Mouse (Mus musculus) forebrain, embryonic 11.5 days (tissue): ENCODE data around the gene Hoxc6. TPM values are rescaled to one million over a fixed set of nuclear protein-coding genes. Genes with fewer than 3 reads are reported as not detected.
A peak's percentile ranks its signal among the peaks of the same experiment; 100 is the strongest.

Source experiments
- ATAC-seq: fragments of 200-750 bp; cut with Nextera tagmentation; replicated peaks from 2 replicates; pipeline ENCODE4 v1.8.0; 2017; ENCODE audit warnings: moderate TSS enrichment; ENCODE audit not compliant: low FRiP score
- DNase-seq: peaks from one replicate; pipeline ENCODE4 v3.0.0-alpha.2; 2017; ENCODE audit warnings: low spot score
- H3K27ac ChIP-seq: fragments of 300-500 bp; sonication (generic); 2 replicates; pipeline ENCODE4 v1.5.1; 2014; ENCODE audit warnings: low read depth, low read length
- H3K27me3 ChIP-seq: fragments of 300-500 bp; sonication (generic); 2 replicates; pipeline ENCODE4 v1.6.1; 2014; ENCODE audit warnings: mild to moderate bottlenecking, low read length, mixed read lengths; ENCODE audit not compliant: control insufficient read depth, insufficient read depth
- H3K36me3 ChIP-seq: fragments of 300-500 bp; sonication (generic); 2 replicates; pipeline ENCODE4 v1.6.1; 2014; ENCODE audit warnings: mild to moderate bottlenecking, low read length, moderate library complexity, mixed read lengths; ENCODE audit not compliant: control insufficient read depth, insufficient read depth
- H3K4me1 ChIP-seq: fragments of 300-500 bp; sonication (generic); replicated peaks from 2 replicates; pipeline ENCODE4 v1.6.1; 2014; ENCODE audit warnings: low read length, mixed read lengths; ENCODE audit not compliant: control insufficient read depth, insufficient read depth
- H3K4me2 ChIP-seq: fragments of 300-500 bp; sonication (generic); 2 replicates; pipeline ENCODE4 v1.6.1; 2014; ENCODE audit warnings: low read depth, mild to moderate bottlenecking, low read length, moderate library complexity, mixed read lengths; ENCODE audit not compliant: severe bottlenecking
- H3K4me3 ChIP-seq: fragments of 300-500 bp; sonication (generic); 2 replicates; pipeline ENCODE4 v1.5.1; 2014; ENCODE audit warnings: low read depth, low read length
- H3K9ac ChIP-seq: fragments of 300-500 bp; sonication (generic); 2 replicates; pipeline ENCODE4 v1.6.1; 2014; ENCODE audit warnings: low read length
- H3K9me3 ChIP-seq: fragments of 300-500 bp; sonication (generic); 2 replicates; pipeline ENCODE4 v1.6.1; 2016; ENCODE audit warnings: low read length, mixed read lengths; ENCODE audit not compliant: control insufficient read depth
- WGBS: fragments of 180-500 bp; shearing (Covaris S2); extraction: QIAGEN DNeasy Blood & Tissue Kit; methylation state at CpG from one replicate; pipeline ENCODE4 v1.1.7; 2014; 5-methylcytosine and 5-hydroxymethylcytosine counted together
- polyA plus RNA-seq: library from polyadenylated mRNA; unstranded; fragments of >200 nt; fragmentation: Nextera tagmentation; extraction: Ambion mirVana; gene quantifications from 2 replicates; pipeline ENCODE4 v1.2.1, GENCODE M21; 2014

The Hoxc6 gene
- polyA plus RNA-seq, 1 experiment from 2014 or later: not detected

- no peak for ATAC-seq
- H3K27me3 ChIP-seq: peaks cover 95% of the 10 kb centered on the region
- no peaks in the 10 kb centered on the region; the same call in 1 of the 2 replicates for H3K4me1 ChIP-seq
- no peak overlapping the region for H3K4me2 ChIP-seq
- H3K36me3 ChIP-seq: no peaks in the 10 kb centered on the region
- no peaks in the 10 kb centered on the region for H3K9me3 ChIP-seq
- under 1% methylated on average over 26 of the region's 26 CpGs for WGBS
- no peak overlapping the region for H3K27ac ChIP-seq
- DNase-seq: no peak
- H3K4me3 ChIP-seq: no peak overlapping the region
- no peak overlapping the region for H3K9ac ChIP-seq
Observed at GRCm38 (mm10) chr15:103032646-103033575, 34.9 kb downstream of the Hoxc6 start.

DNA sequence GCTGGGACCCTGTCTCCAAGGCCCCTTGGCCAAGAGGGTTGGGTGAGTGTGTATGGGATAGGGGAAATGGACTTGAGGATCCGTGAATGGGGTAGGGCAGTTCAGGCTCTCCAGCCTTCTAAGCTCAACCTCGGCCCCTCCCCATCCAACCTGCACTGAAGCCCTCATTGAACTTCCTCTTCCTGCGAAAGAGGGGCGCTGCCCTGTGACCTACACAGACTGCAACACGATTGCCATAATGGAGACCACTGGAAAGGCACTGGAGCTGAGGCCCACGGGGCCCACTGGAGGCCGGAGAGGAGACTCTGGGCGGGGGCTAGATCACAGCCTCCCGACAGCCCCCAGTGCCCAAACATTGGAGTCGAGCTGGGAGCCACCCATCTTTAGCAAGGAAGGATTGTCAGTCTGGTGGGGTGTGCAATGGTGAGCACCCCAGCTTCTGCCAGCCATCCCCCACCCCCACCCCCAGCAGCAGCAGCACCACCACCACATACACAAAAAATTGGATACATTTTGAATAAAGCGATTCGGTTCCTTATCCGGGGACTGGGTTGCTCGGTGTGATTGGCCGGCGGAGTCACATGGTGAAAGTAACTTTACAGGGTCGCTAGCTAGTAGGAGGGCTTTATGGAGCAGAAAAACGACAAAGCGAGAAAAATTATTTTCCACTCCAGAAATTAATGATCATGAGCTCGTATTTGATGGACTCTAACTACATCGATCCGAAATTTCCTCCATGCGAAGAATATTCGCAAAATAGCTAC lies 36.2 kb downstream of the Hoxc6 start:
- peaks cover 95% of the 10 kb centered on the region for H3K27me3 ChIP-seq
- ATAC-seq: no peak
- H3K9ac ChIP-seq: no peak overlapping the region
- no peaks in the 10 kb centered on the region; the same call in 1 of the 2 replicates for H3K4me1 ChIP-seq
- H3K36me3 ChIP-seq: no peaks in the 10 kb centered on the region
- WGBS: under 1% methylated on average over 24 of the region's 24 CpGs
- H3K27ac ChIP-seq: no peak overlapping the region
- H3K4me2 ChIP-seq: no peak overlapping the region
- H3K4me3 ChIP-seq: no peak overlapping the region
- DNase-seq: no peak
- no peaks in the 10 kb centered on the region for H3K9me3 ChIP-seq

GRCm38 (mm10) chr15:103034807-103035547 lies 36.9 kb downstream of the Hoxc6 start:
- Histone ChIP-seq H3K36me3 (no peaks in the 10 kb centered on the region), H3K4me3 (no peak overlapping the region), H3K9me3 (no peaks in the 10 kb centered on the region), H3K9ac (no peak overlapping the region), H3K4me2 (no peak overlapping the region), H3K27me3 (peaks cover 97% of the 10 kb centered on the region), H3K27ac (no peak overlapping the region), H3K4me1 (no peaks in the 10 kb centered on the region; the same call in 1 of the 2 replicates)
- 0 out of 2 replicates have a peak, but pooled peaks have one; percentile 39 for ATAC-seq
- DNase-seq: no peak
- under 1% methylated on average over 34 of the region's 34 CpGs for WGBS

GRCm38 (mm10) chr15:103035548-103035881 lies 37.5 kb downstream of the Hoxc6 start:
- Histone ChIP-seq H3K4me3 (no peak overlapping the region), H3K27me3 (peaks cover 97% of the 10 kb centered on the region), H3K4me2 (no peak overlapping the region), H3K4me1 (no peaks in the 10 kb centered on the region; the same call in 1 of the 2 replicates), H3K9me3 (no peaks in the 10 kb centered on the region), H3K36me3 (no peaks in the 10 kb centered on the region), H3K9ac (no peak overlapping the region), H3K27ac (no peak overlapping the region)
- no peak for DNase-seq
- no peak for ATAC-seq
- under 1% methylated on average over 14 of the region's 14 CpGs for WGBS

- 8% methylated on average over 1 of the region's 1 CpGs for WGBS
- Histone ChIP-seq H3K4me3 (no peak overlapping the region), H3K36me3 (no peaks in the 10 kb centered on the region), H3K9me3 (no peaks in the 10 kb centered on the region), H3K4me2 (no peak overlapping the region), H3K27me3 (peaks cover 99% of the 10 kb centered on the region), H3K4me1 (no peaks in the 10 kb centered on the region; the same call in 1 of the 2 replicates), H3K27ac (no peak overlapping the region), H3K9ac (no peak overlapping the region)
- DNase-seq (no peak), ATAC-seq (no peak)
Observed at GRCm38 (mm10) chr15:103037579-103037978, 39.5 kb downstream of the Hoxc6 start.

GRCm38 (mm10) chr15:103038701-103039480 lies 40.8 kb downstream of the Hoxc6 start:
- no peak for DNase-seq
- H3K27ac ChIP-seq: no peak overlapping the region
- H3K4me1 ChIP-seq: no peaks in the 10 kb centered on the region; the same call in 1 of the 2 replicates
- H3K36me3 ChIP-seq: no peaks in the 10 kb centered on the region
- 5% methylated on average over 10 of the region's 10 CpGs for WGBS
- ATAC-seq: no peak
- H3K27me3 ChIP-seq: peaks cover 99% of the 10 kb centered on the region
- no peak overlapping the region for H3K4me2 ChIP-seq
- H3K9me3 ChIP-seq: no peaks in the 10 kb centered on the region
- H3K4me3 ChIP-seq: no peak overlapping the region
- H3K9ac ChIP-seq: no peak overlapping the region

GRCm38 (mm10) chr15:103039609-103040008 lies 41.6 kb downstream of the Hoxc6 start:
- Histone ChIP-seq H3K27ac (no peak overlapping the region), H3K9ac (no peak overlapping the region), H3K27me3 (peaks cover 99% of the 10 kb centered on the region), H3K4me3 (no peak overlapping the region), H3K4me2 (no peak overlapping the region), H3K9me3 (no peaks in the 10 kb centered on the region), H3K4me1 (no peaks in the 10 kb centered on the region), H3K36me3 (no peaks in the 10 kb centered on the region)
- DNase-seq (no peak), ATAC-seq (no peak)
- 3% methylated on average over 3 of the region's 3 CpGs for WGBS

- Histone ChIP-seq H3K4me2 (no peak overlapping the region), H3K27ac (no peak overlapping the region), H3K36me3 (no peaks in the 10 kb centered on the region), H3K9me3 (no peaks in the 10 kb centered on the region), H3K27me3 (peaks cover 97% of the 10 kb centered on the region), H3K9ac (no peak overlapping the region), H3K4me3 (no peak overlapping the region), H3K4me1 (no peaks in the 10 kb centered on the region)
- DNase-seq (no peak), ATAC-seq (no peak)
- WGBS: 2% methylated on average over 12 of the region's 12 CpGs
Observed at GRCm38 (mm10) chr15:103040601-103041000, 42.5 kb downstream of the Hoxc6 start.
